Mouse (Mus musculus) mouse trophoblast stem cell (cell line): ENCODE data around the gene Ube2r2.

ENCODE experiments used
- in situ Hi-C, 2 experiments: fragments of 300-500 bp; cut with MseI, MboI; formaldehyde crosslinking; loops; 2 replicates in 1 of 2; 3 replicates in 1 of 2; pipeline ENCODE4 v1.15.1; 2025

Ube2r2 gene

GRCm38 (mm10) chr4:41135711-41136453, at the start of gene Ube2r2:
Gene Ube2r2 (plus strand): TSS chr4:41135743.
- in situ Hi-C loops, result no loop called here

- in situ Hi-C loops, result no loop called here
Observed at GRCm38 (mm10) chr4:41086947-41087346, 48.6 kb upstream of the Ube2r2 start.

DNA sequence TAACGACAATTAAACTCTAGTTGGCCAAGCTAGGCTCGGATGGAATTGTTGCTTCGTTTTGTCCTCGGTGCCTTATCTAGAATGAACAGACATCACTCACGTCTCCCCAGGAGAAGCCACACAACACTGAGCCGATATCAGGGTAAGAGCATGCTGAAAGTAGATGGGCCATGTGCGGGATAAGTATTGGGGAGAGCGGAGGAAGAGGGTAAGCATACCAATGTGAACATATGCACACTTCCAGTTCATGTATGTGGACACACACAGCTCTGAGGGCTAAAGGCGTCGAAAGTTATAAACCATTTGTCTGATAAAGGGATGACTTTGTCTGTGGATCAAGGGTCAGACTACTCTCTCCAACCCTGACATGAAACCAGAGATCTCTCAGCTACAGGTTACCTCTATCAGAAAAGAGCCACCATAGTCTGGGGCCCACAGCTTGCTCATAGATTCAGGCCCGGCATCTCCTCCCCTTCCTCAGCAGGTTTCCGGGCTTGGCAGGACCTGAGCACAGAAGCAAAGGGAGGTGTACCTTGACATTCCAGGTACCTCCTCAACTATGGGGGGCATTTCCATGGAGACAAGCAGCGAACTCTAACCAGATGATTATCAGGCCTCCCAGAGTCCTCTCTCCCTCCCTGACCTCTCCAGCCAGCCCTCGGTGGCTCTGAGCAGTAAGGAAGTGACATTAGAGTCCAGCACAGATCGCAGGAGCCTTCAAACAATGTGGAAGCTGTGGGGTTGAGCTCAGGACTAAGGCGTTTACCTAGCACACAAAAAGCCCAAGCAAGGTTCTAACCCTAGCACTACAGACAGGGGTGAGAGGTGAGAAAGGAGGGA, 47.9 kb upstream of the Ube2r2 start:
- in situ Hi-C loops, result no loop called here

DNA sequence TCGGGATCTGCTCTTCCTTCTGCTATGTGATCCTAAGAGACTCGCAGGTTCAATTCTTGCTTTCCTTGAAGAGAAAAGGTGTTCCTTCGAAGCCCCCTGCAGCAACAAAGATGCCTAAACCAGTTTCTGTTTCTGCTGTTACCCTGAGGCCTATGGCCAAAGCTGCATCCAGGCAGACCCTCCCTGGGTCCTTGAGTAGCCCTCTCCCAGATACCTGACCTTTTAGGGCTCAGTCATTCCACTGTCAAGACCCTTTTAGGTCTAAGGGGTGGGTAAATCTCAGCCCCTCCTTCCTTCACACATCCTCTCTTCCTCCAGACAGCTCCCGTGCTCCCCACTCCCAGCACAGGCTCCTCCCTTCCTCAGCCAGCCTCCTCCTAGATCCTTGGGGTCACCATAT, 46.4 kb upstream of the Ube2r2 start:
- in situ Hi-C loops, result no loop called here

GRCm38 (mm10) chr4:41089705-41090104, 45.8 kb upstream of the Ube2r2 start:
- in situ Hi-C loops, result no loop called here

GRCm38 (mm10) chr4:41091391-41091790, 44.2 kb upstream of the Ube2r2 start:
- in situ Hi-C loops, result no loop called here

GRCm38 (mm10) chr4:41092958-41093357, 42.6 kb upstream of the Ube2r2 start:
- in situ Hi-C loops, result no loop called here

DNA sequence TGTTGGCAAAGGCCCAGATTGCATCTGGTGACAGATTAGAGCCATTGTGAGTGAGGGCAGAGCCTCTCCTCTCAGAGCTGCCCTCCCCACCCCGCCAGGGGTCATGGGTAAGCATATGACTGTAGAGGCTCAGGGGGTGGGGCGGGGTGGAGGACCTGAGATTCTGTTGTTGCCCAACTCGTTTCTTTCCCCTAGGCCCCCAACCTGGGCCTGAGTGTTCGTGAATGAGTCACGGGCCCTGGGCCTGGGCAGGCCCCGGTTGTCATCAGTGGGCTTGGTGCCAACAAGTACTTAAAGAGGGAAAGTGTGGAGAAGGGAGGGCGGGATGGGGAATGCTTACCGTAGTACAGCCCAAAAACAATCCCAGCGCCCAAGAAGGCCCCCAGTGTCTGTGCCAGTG, 41.2 kb upstream of the Ube2r2 start:
- in situ Hi-C loops, result no loop called here

DNA sequence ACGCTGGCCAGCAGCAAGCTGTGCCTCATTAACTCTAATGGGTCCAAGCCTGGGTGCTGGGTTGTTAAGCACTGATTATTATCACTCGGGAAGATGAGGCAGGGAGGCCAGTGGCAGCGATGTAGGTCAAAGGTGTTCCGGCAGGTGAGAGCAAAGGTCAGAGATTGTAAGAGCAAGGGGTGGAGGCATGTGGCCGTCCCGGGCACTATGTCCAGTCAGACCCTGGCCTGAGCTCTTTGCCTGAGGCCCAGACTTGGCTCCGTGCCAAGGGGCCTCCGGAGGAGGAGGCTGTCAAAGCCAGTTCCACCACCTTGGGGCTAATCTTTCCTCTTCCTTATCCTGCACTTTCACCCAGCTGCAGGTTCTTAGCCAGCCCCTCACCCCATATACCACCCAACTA, 39.4 kb upstream of the Ube2r2 start:
- in situ Hi-C loops, result no loop called here

- in situ Hi-C loops, result no loop called here
Observed at GRCm38 (mm10) chr4:41096794-41097193, 38.7 kb upstream of the Ube2r2 start.

DNA sequence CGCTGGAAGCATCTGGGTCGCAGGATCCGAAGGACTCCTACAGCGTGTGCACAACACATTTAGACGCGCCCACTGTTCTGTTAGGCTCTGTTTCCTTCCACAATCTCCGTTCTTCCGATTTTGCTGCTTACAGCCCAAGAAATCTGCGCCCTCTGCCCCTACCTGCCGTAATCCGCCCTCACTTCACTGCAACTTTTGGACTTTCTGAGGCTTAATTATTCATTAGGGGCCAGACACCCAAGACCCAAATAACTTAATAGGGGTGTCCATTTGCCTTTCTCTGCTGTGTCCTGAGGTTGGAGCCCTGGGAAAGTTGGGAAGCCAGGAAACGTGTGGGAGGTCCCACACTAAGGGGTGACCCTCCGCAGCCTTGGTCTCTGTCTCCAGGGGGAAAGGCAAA, 38.2 kb upstream of the Ube2r2 start:
- in situ Hi-C loops, result no loop called here

GRCm38 (mm10) chr4:41097871-41098576, 37.5 kb upstream of the Ube2r2 start, which contains the start of gene Aqp3:
Gene Aqp3 (minus strand): TSS chr4:41098183.
- in situ Hi-C loops, result no loop called here

DNA sequence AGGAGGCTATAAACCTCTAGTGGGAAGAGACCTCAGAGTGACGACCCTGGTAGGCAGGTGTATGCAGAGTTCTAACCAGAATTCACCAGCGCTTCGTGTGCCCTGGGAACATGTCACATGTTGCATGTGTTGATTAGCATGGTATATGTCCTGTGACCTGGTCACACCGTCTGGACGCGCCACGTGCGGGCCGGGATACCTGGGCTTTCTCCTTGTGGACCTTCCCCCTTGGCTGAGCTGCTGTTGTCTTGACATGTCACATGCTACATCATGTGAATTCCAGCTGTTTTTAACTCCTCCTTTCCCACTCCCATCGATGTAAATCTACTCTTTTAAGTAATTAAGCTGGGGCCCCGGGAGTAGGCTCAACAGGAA, 37.0 kb upstream of the Ube2r2 start:
- in situ Hi-C loops, result no loop called here

- in situ Hi-C loops, result no loop called here
Observed at GRCm38 (mm10) chr4:41100986-41101385, 34.6 kb upstream of the Ube2r2 start.

DNA sequence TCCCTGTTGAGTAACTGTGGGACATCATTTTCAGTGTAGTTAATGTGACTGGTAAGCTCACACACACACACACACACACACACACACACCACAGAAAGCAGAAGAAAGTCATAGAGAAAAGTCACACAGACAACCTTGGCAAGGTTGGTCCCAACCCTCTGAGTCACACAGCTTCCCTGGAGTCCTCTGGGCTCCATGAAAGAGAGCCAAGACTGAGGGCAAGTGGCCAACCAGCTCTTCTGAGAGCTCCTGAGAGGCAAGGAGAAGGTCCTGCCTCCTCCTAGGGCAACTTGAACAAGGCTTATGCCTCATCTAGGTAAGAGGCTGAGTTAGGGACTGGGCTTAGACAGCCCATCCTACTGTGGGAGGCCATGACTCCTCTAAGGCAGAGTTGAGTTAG, 32.6 kb upstream of the Ube2r2 start:
- in situ Hi-C loops, result no loop called here

DNA sequence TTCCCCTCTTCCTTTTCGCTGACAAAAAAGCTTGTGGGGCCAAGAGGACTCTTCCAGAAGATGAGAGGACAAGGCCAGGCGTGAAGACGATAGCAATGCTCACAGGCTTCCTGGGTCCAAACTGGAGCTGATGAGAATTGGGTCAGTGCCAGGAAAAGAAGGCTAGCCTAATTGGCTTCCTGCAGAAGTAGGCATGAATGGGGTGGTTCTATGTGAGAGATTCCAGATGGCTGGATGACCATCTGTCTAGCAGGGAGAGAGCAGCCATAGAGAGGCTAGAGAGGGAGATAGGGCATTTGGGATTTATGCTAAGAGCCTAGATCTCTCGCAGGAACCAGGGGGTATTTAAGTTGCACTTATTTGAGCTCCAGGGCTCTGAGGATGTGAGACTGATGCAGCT, 28.1 kb upstream of the Ube2r2 start:
- in situ Hi-C loops, result no loop called here

- in situ Hi-C loops, result no loop called here
Observed at GRCm38 (mm10) chr4:41108717-41109425, 26.7 kb upstream of the Ube2r2 start.

GRCm38 (mm10) chr4:41114358-41115070, 21.0 kb upstream of the Ube2r2 start:
- in situ Hi-C loops, result loop anchor here (5.0 kb wide), 1 partner anchor 62 kb away; no protein-coding TSS in a partner anchor

DNA sequence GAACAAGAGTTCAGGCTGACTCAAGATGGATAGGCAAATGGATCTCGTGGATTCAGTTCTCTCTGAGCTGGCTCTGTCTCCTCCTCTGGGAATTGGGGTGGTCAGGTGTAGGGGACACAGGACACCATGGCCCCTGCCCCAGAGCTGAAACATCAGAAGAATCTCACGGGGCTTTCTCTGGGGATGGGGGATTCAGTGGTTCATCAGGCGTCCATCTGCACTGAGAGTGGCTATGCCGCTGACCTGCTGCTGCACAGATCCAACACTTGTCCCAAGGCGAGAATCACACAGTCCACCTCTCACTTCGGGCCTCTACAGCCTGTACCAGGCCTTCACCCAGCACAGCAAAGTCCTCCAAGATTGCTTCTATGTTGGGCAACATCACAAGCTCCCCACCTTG, 20.5 kb upstream of the Ube2r2 start:
- in situ Hi-C loops, result loop anchor here (5.0 kb wide), 1 partner anchor 63 kb away; no protein-coding TSS in a partner anchor

DNA sequence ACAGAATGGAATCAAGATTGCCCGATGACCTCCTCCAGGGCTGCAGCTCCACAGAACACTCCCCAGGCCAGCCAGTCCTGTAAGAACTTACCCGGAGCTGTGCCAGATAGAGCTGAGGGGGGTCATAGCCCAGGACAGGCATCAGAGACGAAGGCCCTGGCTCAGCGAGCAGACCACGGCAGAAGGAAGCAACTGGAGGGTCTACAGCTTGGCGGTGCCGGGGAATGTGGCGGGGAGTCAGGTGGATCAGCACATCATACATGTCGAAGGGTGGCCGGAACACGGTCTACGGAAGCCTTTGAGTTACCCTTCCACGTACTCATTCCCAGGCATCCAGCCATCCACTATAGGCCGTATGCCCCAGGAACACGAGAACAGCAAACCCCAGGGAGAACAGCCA, 19.8 kb upstream of the Ube2r2 start:
- in situ Hi-C loops, result loop anchor here (5.0 kb wide), 1 partner anchor 63 kb away; no protein-coding TSS in a partner anchor

DNA sequence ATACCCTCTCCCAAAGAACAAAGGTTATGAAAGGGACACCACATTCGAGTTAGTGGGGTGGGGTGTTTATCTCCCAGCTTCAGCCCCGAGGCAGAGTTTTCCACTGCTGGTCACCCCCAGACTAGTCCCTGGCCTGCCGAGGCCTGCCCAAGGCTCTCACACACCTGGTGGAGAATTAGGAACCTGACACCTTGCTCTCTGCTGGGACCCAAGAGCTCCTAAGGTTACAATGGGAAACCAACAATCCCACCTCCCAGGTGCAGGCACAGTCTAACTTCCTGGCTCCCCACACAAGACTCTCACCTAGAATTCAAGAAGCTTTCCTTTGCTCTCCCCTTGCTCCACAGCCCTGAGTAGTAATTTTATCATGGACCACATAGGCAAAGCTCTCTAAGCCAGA, 18.7 kb upstream of the Ube2r2 start:
- in situ Hi-C loops, result loop anchor here (5.0 kb wide), 1 partner anchor 65 kb away; no protein-coding TSS in a partner anchor
